Mouse (Mus musculus) neural tube, embryonic 12.5 days (tissue): ENCODE data around the gene Dynlt1b. TPM values are rescaled to one million over a fixed set of nuclear protein-coding genes. Genes with fewer than 3 reads are reported as not detected.
"Not testable (repeated sequence)": the region's sequence is repeated elsewhere in the genome, so short reads cannot be mapped to it uniquely, and the experiment has no call there.

Experiments used
- ATAC-seq: fragments of 200-750 bp; cut with Nextera tagmentation; 2 replicates; pipeline ENCODE4 v1.8.0; 2017; ENCODE audit warnings: low read depth, mild to moderate bottlenecking, moderate TSS enrichment, moderate library complexity; ENCODE audit not compliant: low FRiP score
- H3K27ac ChIP-seq: fragments of 300-500 bp; sonication (generic); 2 replicates; pipeline ENCODE4 v1.5.1; 2016
- H3K27me3 ChIP-seq: fragments of 300-500 bp; sonication (generic); replicated peaks from 2 replicates; pipeline ENCODE4 v1.6.1; 2016; ENCODE audit warnings: mild to moderate bottlenecking
- H3K36me3 ChIP-seq: fragments of 300-500 bp; sonication (generic); 2 replicates; pipeline ENCODE4 v1.6.1; 2016; ENCODE audit warnings: mild to moderate bottlenecking
- H3K4me1 ChIP-seq: fragments of 300-500 bp; sonication (generic); 2 replicates; pipeline ENCODE4 v1.6.1; 2016
- H3K4me2 ChIP-seq: fragments of 300-500 bp; sonication (generic); replicated peaks from 2 replicates; pipeline ENCODE4 v1.6.1; 2016; ENCODE audit warnings: mild to moderate bottlenecking
- H3K4me3 ChIP-seq: fragments of 300-500 bp; sonication (generic); 2 replicates; pipeline ENCODE4 v1.5.1; 2016
- H3K9ac ChIP-seq: fragments of 300-500 bp; sonication (generic); 2 replicates; pipeline ENCODE4 v1.6.1; 2016; ENCODE audit warnings: mild to moderate bottlenecking
- H3K9me3 ChIP-seq: fragments of 300-500 bp; sonication (generic); 2 replicates; pipeline ENCODE4 v1.6.1; 2016; ENCODE audit warnings: mild to moderate bottlenecking
- WGBS: fragments of 180-500 bp; shearing (Covaris S2); methylation state at CpG from one replicate; pipeline ENCODE4 v1.1.7; 2016; 5-methylcytosine and 5-hydroxymethylcytosine counted together
- polyA plus RNA-seq: library from polyadenylated mRNA; unstranded; fragments of >200 nt; fragmentation: Nextera tagmentation; extraction: Ambion mirVana; gene quantifications from 2 replicates; pipeline ENCODE4 v1.2.1, GENCODE M21; 2016

Dynlt1b gene
- polyA plus RNA-seq, 1 experiment from 2014 or later, result 1,139 TPM

- not testable (repeated sequence) for H3K4me2 ChIP-seq, H3K27ac ChIP-seq, H3K9me3 ChIP-seq, H3K36me3 ChIP-seq, H3K27me3 ChIP-seq, H3K4me1 ChIP-seq, ATAC-seq, H3K9ac ChIP-seq, H3K4me3 ChIP-seq
- 88% methylated on average over 12 of the region's 12 CpGs for whole genome bisulfite sequencing
These were observed 19.3 kb downstream of the Dynlt1b start for GRCm38 (mm10) chr17:6449166-6449565.

GRCm38 (mm10) chr17:6451205-6451604 lies 21.3 kb downstream of the Dynlt1b start:
- 87% methylated on average over 2 of the region's 10 CpGs for WGBS
- not testable (repeated sequence) for H3K9me3 ChIP-seq, H3K27ac ChIP-seq, H3K4me2 ChIP-seq, H3K27me3 ChIP-seq, H3K9ac ChIP-seq, ATAC-seq, H3K4me3 ChIP-seq, H3K4me1 ChIP-seq
- peaks cover 22% of the 10 kb centered on the region for H3K36me3 ChIP-seq

GRCm38 (mm10) chr17:6452689-6453088 lies 22.8 kb downstream of the Dynlt1b start:
- H3K36me3 ChIP-seq, result peaks cover 27% of the 10 kb centered on the region
- not testable (repeated sequence) for H3K4me3 ChIP-seq, ATAC-seq, H3K4me2 ChIP-seq, H3K9ac ChIP-seq, H3K9me3 ChIP-seq, H3K27ac ChIP-seq, H3K4me1 ChIP-seq, H3K27me3 ChIP-seq
- 93% methylated on average over 9 of the region's 11 CpGs for WGBS

- H3K27ac ChIP-seq, H3K4me2 ChIP-seq, H3K4me1 ChIP-seq, H3K4me3 ChIP-seq, H3K9ac ChIP-seq, H3K9me3 ChIP-seq, ATAC-seq, H3K27me3 ChIP-seq: not testable (repeated sequence)
- H3K36me3 ChIP-seq, result peaks cover 28% of the 10 kb centered on the region
- WGBS, result 92% methylated on average over 2 of the region's 2 CpGs
These were observed 24.8 kb downstream of the Dynlt1b start for GRCm38 (mm10) chr17:6454703-6455102.

- H3K4me2 ChIP-seq, H3K4me3 ChIP-seq, H3K9me3 ChIP-seq, H3K27me3 ChIP-seq, H3K9ac ChIP-seq, H3K27ac ChIP-seq, ATAC-seq, H3K4me1 ChIP-seq: not testable (repeated sequence)
- peaks cover 31% of the 10 kb centered on the region for H3K36me3 ChIP-seq
- whole genome bisulfite sequencing, result 97% methylated on average over 12 of the region's 12 CpGs
These were observed 26.0 kb downstream of the Dynlt1b start for GRCm38 (mm10) chr17:6455883-6456282.

GRCm38 (mm10) chr17:6456614-6457402 lies 26.9 kb downstream of the Dynlt1b start:
- not testable (repeated sequence) for ATAC-seq, H3K27me3 ChIP-seq
- WGBS, result 92% methylated on average over 18 of the region's 22 CpGs

GRCm38 (mm10) chr17:6461083-6461595 lies 31.2 kb downstream of the Dynlt1b start:
- peaks cover 22% of the 10 kb centered on the region for H3K36me3 ChIP-seq
- not testable (repeated sequence) for H3K4me2 ChIP-seq, H3K9ac ChIP-seq, H3K4me3 ChIP-seq, ATAC-seq, H3K27me3 ChIP-seq, H3K27ac ChIP-seq, H3K9me3 ChIP-seq, H3K4me1 ChIP-seq
- WGBS, result 94% methylated on average over 5 of the region's 5 CpGs

More at GRCm38 (mm10) chr17:6456614-6457402, 26.9 kb downstream of the Dynlt1b start:
- not testable (repeated sequence) for H3K9ac ChIP-seq, H3K9me3 ChIP-seq, H3K27ac ChIP-seq, H3K4me1 ChIP-seq, H3K4me3 ChIP-seq, H3K4me2 ChIP-seq
- H3K36me3 ChIP-seq, result peaks cover 36% of the 10 kb centered on the region

- H3K36me3 ChIP-seq, H3K9ac ChIP-seq, H3K9me3 ChIP-seq, H3K27me3 ChIP-seq, H3K27ac ChIP-seq, ATAC-seq, H3K4me1 ChIP-seq, H3K4me2 ChIP-seq, H3K4me3 ChIP-seq: not testable (repeated sequence)
- WGBS, result 81% methylated on average over 9 of the region's 9 CpGs
These were observed 35.8 kb downstream of the Dynlt1b start for GRCm38 (mm10) chr17:6465735-6466134.

- Histone ChIP-seq H3K4me1 (peaks cover 15% of the 10 kb centered on the region), H3K4me2 (0 out of 2 replicates have a peak overlapping the region, but pooled peaks have one; percentile 0)
- ATAC-seq, result peak; percentile 30; the same call in 1 of the 2 replicates
- H3K36me3 ChIP-seq, H3K4me3 ChIP-seq, H3K9ac ChIP-seq, H3K27me3 ChIP-seq, H3K27ac ChIP-seq, H3K9me3 ChIP-seq: not testable (repeated sequence)
- 72% methylated on average over 18 of the region's 18 CpGs for WGBS
These were observed 37.9 kb downstream of the Dynlt1b start for GRCm38 (mm10) chr17:6467638-6468461.

GRCm38 (mm10) chr17:6470031-6470430 lies 40.1 kb downstream of the Dynlt1b start:
- not testable (repeated sequence) for H3K4me3 ChIP-seq, H3K9me3 ChIP-seq, H3K4me2 ChIP-seq, H3K27ac ChIP-seq, ATAC-seq, H3K27me3 ChIP-seq, H3K9ac ChIP-seq, H3K36me3 ChIP-seq
- 83% methylated on average over 2 of the region's 3 CpGs for WGBS
- H3K4me1 ChIP-seq, result peaks cover 17% of the 10 kb centered on the region

- not testable (repeated sequence) for H3K9me3 ChIP-seq
- WGBS, result 97% methylated on average over 6 of the region's 7 CpGs
- H3K4me1 ChIP-seq, result peaks cover 22% of the 10 kb centered on the region
These were observed 40.8 kb downstream of the Dynlt1b start for GRCm38 (mm10) chr17:6470671-6471070.

GRCm38 (mm10) chr17:6475270-6475669 lies 45.4 kb downstream of the Dynlt1b start:
- WGBS, result 92% methylated on average over 6 of the region's 6 CpGs
- Histone ChIP-seq H3K4me1 (peaks cover 21% of the 10 kb centered on the region), H3K4me2 (peak overlapping the region; percentile 82)
- ATAC-seq, H3K27me3 ChIP-seq, H3K9me3 ChIP-seq, H3K4me3 ChIP-seq, H3K36me3 ChIP-seq, H3K27ac ChIP-seq, H3K9ac ChIP-seq: not testable (repeated sequence)

More at GRCm38 (mm10) chr17:6470671-6471070, 40.8 kb downstream of the Dynlt1b start:
- not testable (repeated sequence) for ATAC-seq, H3K27me3 ChIP-seq, H3K4me2 ChIP-seq, H3K9ac ChIP-seq, H3K27ac ChIP-seq, H3K36me3 ChIP-seq, H3K4me3 ChIP-seq
